In genomic region chr5:75720091-75720940, GRCm38 (mm10) we compare ENCODE assay signal across 22 mouse cellular contexts.
DNase-seq lines count a peak whose midpoint lies in the region; ATAC-seq and TF ChIP-seq lines count a peak whose summit lies in the region.
"Had no signal": no experiment of that assay in that cellular context is flagged by ENCODE, and none has a peak within 500 bp of the region (broad histone marks: within the 10 kb centered on the region; RNA-seq: fewer than 3 reads in every experiment).

No protein-coding gene starts in this region.

- no peaks in the 10 kb centered on the region for H3K9me3 ChIP-seq in forebrain, postnatal 0 days (ENCODE audit: low read length)
- H3K9me3 ChIP-seq in forebrain, embryonic 16.5 days (ENCODE audit: control insufficient read depth, low read length): no peaks in the 10 kb centered on the region
- H3K9me3 ChIP-seq in hindbrain, embryonic 15.5 days: no peaks in the 10 kb centered on the region
- 0 out of 2 replicates have a peak, but pooled peaks cover 3% of the 10 kb centered on the region for H3K9me3 ChIP-seq in hindbrain, embryonic 13.5 days
- H3K9me3 ChIP-seq: limb, embryonic 13.5 days; liver, embryonic 13.5 days had no signal

- ATAC-seq in forebrain, postnatal 0 days: peak; percentile 54
- no peak for ATAC-seq in forebrain, embryonic 16.5 days
- peak; percentile 35; the same call in 1 of the 2 replicates for ATAC-seq in hindbrain, embryonic 15.5 days (ENCODE audit: low FRiP score, low read depth)
- no peak for ATAC-seq in hindbrain, embryonic 13.5 days (ENCODE audit: low FRiP score)

- TF ChIP-seq CTCF in forebrain, postnatal 0 days (IDR thresholded peaks at IDR 0.05; ENCODE audit: low read depth): no peak

- no peaks in the 10 kb centered on the region for H3K27me3 ChIP-seq in forebrain, postnatal 0 days (ENCODE audit: insufficient read depth, low read length)
- no peaks in the 10 kb centered on the region for H3K27me3 ChIP-seq in forebrain, embryonic 16.5 days (replicated peaks; ENCODE audit: control insufficient read depth, insufficient read depth, low read length)
- H3K27me3 ChIP-seq in hindbrain, embryonic 15.5 days: no peaks in the 10 kb centered on the region
- H3K27me3 ChIP-seq in hindbrain, embryonic 13.5 days: no peaks in the 10 kb centered on the region
- H3K27me3 ChIP-seq: CH12.LX; limb, embryonic 13.5 days; liver, embryonic 13.5 days had no signal

- H3K4me1 ChIP-seq in forebrain, postnatal 0 days (ENCODE audit: insufficient read depth): no peaks in the 10 kb centered on the region
- peaks cover 14% of the 10 kb centered on the region for H3K4me1 ChIP-seq in forebrain, embryonic 16.5 days (replicated peaks; ENCODE audit: control insufficient read depth, insufficient read depth, low read length)
- H3K4me1 ChIP-seq in hindbrain, embryonic 15.5 days (replicated peaks): peaks cover 15% of the 10 kb centered on the region
- H3K4me1 ChIP-seq in hindbrain, embryonic 13.5 days (replicated peaks): peaks cover 13% of the 10 kb centered on the region

- H3K27ac ChIP-seq in forebrain, postnatal 0 days (ENCODE audit: low read depth, low read length): no peak overlapping the region
- H3K27ac ChIP-seq in forebrain, embryonic 16.5 days (ENCODE audit: low read length): no peak overlapping the region
- H3K27ac ChIP-seq in hindbrain, embryonic 15.5 days (replicated peaks): no peak overlapping the region
- no peak overlapping the region; the same call in 1 of the 2 replicates for H3K27ac ChIP-seq in hindbrain, embryonic 13.5 days
- H3K27ac ChIP-seq: layer of hippocampus, adult 2 months; limb, embryonic 13.5 days; liver, embryonic 13.5 days had no signal

- DNase-seq in forebrain, postnatal 0 days: no peak
- peak; percentile 26 for DNase-seq in Muller cell, postnatal 12 days (ENCODE audit: inconsistent ontology term)
- DNase-seq in heart, postnatal 14 days: peak; percentile 10 to 19
- no peak for DNase-seq in cerebellum, postnatal 14 days
- DNase-seq in lung, postnatal 10 days: no peak
- DNase-seq: adrenal gland, postnatal 25 days; cerebellum, adult 8-10 months; gastrocnemius, postnatal 10 days; kidney, adult 18-20 months; kidney, postnatal 10 days; layer of hippocampus, postnatal 36 days; liver, embryonic 13.5 days; lung, embryonic 14.5 days; lung, postnatal 4 days; thymus, postnatal 14 days had no signal

- intact Hi-C loops in heart, postnatal 14 days (cut with DNase I): no loop called here

- 34% methylated on average over 15 of the region's 15 CpGs for WGBS in forebrain, postnatal 0 days
- WGBS in forebrain, embryonic 16.5 days: 37% methylated on average over 15 of the region's 15 CpGs
- 55% methylated on average over 15 of the region's 15 CpGs for WGBS in hindbrain, embryonic 15.5 days
- 71% methylated on average over 15 of the region's 15 CpGs for WGBS in hindbrain, embryonic 13.5 days

- H3K9ac ChIP-seq in forebrain, postnatal 0 days: no peak overlapping the region
- H3K9ac ChIP-seq in forebrain, embryonic 16.5 days (replicated peaks; ENCODE audit: low read depth, low read length): no peak overlapping the region
- H3K9ac ChIP-seq in hindbrain, embryonic 15.5 days: no peak overlapping the region
- no peak overlapping the region for H3K9ac ChIP-seq in hindbrain, embryonic 13.5 days
- H3K9ac ChIP-seq: limb, embryonic 13.5 days; liver, embryonic 13.5 days; lung, embryonic 14.5 days had no signal

- H3K36me3 ChIP-seq in forebrain, postnatal 0 days (ENCODE audit: insufficient read depth): no peaks in the 10 kb centered on the region
- no peaks in the 10 kb centered on the region for H3K36me3 ChIP-seq in forebrain, embryonic 16.5 days (ENCODE audit: control insufficient read depth, insufficient read depth)
- H3K36me3 ChIP-seq in hindbrain, embryonic 15.5 days: no peaks in the 10 kb centered on the region
- no peaks in the 10 kb centered on the region for H3K36me3 ChIP-seq in hindbrain, embryonic 13.5 days
- H3K36me3 ChIP-seq: limb, embryonic 13.5 days; liver, embryonic 13.5 days had no signal

- no peak overlapping the region for H3K4me2 ChIP-seq in forebrain, postnatal 0 days (ENCODE audit: low read depth)
- no peak overlapping the region for H3K4me2 ChIP-seq in forebrain, embryonic 16.5 days (ENCODE audit: low read length)
- H3K4me2 ChIP-seq in hindbrain, embryonic 15.5 days: no peak overlapping the region
- no peak overlapping the region for H3K4me2 ChIP-seq in hindbrain, embryonic 13.5 days
- H3K4me2 ChIP-seq: limb, embryonic 13.5 days; liver, embryonic 13.5 days; lung, embryonic 14.5 days had no signal

- H3K4me3 ChIP-seq in forebrain, postnatal 0 days (ENCODE audit: low read depth, low read length): no peak overlapping the region
- no peak overlapping the region for H3K4me3 ChIP-seq in forebrain, embryonic 16.5 days (replicated peaks; ENCODE audit: low read length)
- H3K4me3 ChIP-seq in hindbrain, embryonic 15.5 days: no peak overlapping the region
- no peak overlapping the region for H3K4me3 ChIP-seq in hindbrain, embryonic 13.5 days
- H3K4me3 ChIP-seq: layer of hippocampus, adult 2 months; limb, embryonic 13.5 days; liver, embryonic 13.5 days; myocyte had no signal

Comparison
In these comparisons a context has a peak if more than half of its experiments do, and no peak if none do; other contexts are left out.
1. ATAC-seq: peak in forebrain, postnatal 0 days (single experiment) and hindbrain, embryonic 15.5 days (single experiment); none in forebrain, embryonic 16.5 days (single experiment) and hindbrain, embryonic 13.5 days (single experiment).
2. DNase-seq: peak in Muller cell, postnatal 12 days (single experiment) and heart, postnatal 14 days (2 of 2); none in forebrain, postnatal 0 days (single experiment), cerebellum, postnatal 14 days (0 of 2) and lung, postnatal 10 days (single experiment).